Mouse (Mus musculus): ENCODE data around the gene Rnase2b. TPM values are rescaled to one million over a fixed set of nuclear protein-coding genes. Genes with fewer than 3 reads are reported as not detected.
"Not testable (repeated sequence)": the region's sequence is repeated elsewhere in the genome, so short reads cannot be mapped to it uniquely, and the experiment has no call there.

Gene Rnase2b
- polyA plus RNA-seq, 1 experiment from 2014 or later = not detected

DNA sequence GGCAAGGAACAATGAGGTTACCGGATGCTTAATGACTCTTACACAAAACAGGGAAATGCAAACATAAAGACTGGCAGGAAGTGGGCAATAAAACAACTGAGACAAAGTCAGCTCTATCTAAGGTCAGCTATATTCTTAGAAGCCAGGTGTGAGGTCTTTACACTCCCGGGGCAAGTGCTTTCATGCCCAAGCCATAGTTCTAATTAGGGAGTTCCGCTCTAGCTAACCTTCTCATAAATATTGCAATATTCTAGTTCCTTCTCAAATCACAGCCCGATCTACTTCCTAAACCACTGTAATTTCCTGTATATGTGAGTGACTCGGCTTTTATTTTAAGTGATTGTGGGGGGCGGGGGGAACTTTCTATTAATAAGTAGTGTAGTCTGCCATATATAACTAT, 1.3 kb downstream of the Rnase2b start:
- not testable (repeated sequence) for H3K36me3 ChIP-seq (ENCODE audit: control insufficient read depth, insufficient read depth, low read length); H3K27ac ChIP-seq (replicated peaks; ENCODE audit: low read depth, low read length); H3K9me3 ChIP-seq (ENCODE audit: control insufficient read depth, low read length); ATAC-seq (ENCODE audit: insufficient number of reproducible peaks, low FRiP score, low TSS enrichment, low read depth); H3K27me3 ChIP-seq (ENCODE audit: control insufficient read depth, insufficient read depth, low read length); DNase-seq (ENCODE audit: low spot score); H3K4me1 ChIP-seq (ENCODE audit: control insufficient read depth, insufficient read depth, low read length); H3K4me3 ChIP-seq (ENCODE audit: low read depth, low read length); H3K9ac ChIP-seq (ENCODE audit: low read length); H3K4me2 ChIP-seq (ENCODE audit: low read depth, severe bottlenecking)
- 76% methylated on average over 6 of the region's 6 CpGs for WGBS

DNA sequence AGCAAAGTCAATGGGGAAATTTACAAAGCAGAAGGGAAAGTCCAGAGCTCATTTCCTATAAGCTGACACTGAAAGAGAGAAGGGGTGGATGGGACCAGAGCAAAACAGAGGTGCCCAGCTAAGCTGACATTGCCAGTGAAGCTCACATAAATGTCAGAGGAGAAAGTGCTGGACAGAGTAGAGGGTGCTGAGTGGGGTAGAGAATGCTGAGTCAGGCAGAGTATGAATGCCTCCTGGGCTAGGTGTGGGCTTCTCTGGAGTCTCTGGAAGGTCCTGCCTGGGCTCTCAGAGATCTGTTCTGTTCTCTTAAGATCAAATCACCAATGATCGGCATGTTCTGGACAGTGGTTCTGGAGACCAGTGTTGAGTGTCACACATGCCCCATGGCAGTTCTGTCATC, 3.4 kb downstream of the Rnase2b start:
- no peak overlapping the region for H3K4me3 ChIP-seq (ENCODE audit: low read depth, low read length)
- DNase-seq (ENCODE audit: low spot score) (no peak), ATAC-seq (ENCODE audit: insufficient number of reproducible peaks, low FRiP score, low TSS enrichment, low read depth) (no peak)
- 95% methylated on average over 1 of the region's 1 CpGs for WGBS
- no peaks in the 10 kb centered on the region for H3K4me1 ChIP-seq (ENCODE audit: control insufficient read depth, insufficient read depth, low read length)
- H3K36me3 ChIP-seq (ENCODE audit: control insufficient read depth, insufficient read depth, low read length) = no peaks in the 10 kb centered on the region
- no peaks in the 10 kb centered on the region for H3K9me3 ChIP-seq (ENCODE audit: control insufficient read depth, low read length)
- no peak overlapping the region for H3K9ac ChIP-seq (ENCODE audit: low read length)
- H3K27ac ChIP-seq (replicated peaks; ENCODE audit: low read depth, low read length) = no peak overlapping the region
- no peak overlapping the region for H3K4me2 ChIP-seq (ENCODE audit: low read depth, severe bottlenecking)
- no peaks in the 10 kb centered on the region for H3K27me3 ChIP-seq (ENCODE audit: control insufficient read depth, insufficient read depth, low read length)

DNA sequence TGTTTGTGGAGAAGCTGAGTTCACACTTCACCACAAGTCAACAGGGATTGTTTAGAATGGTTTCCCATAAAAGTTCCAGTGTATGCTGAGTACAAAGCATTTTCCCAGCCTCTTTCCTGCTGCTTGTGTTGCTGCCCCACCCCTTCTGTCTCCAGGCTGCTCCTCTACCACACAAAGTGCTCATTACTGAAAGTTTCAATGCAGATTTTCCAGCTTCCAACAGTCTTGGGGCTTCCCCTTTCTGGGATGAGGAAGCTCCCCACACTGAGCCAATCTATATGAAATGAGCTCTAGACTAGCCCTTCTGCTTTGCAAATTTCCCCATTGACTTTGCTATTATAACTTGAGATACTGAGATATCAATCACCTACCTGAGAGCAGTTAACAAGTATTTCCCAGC, 4.0 kb downstream of the Rnase2b start:
- Histone ChIP-seq H3K4me1 (ENCODE audit: control insufficient read depth, insufficient read depth, low read length) (no peaks in the 10 kb centered on the region), H3K9ac (ENCODE audit: low read length) (no peak overlapping the region), H3K9me3 (ENCODE audit: control insufficient read depth, low read length) (no peaks in the 10 kb centered on the region), H3K36me3 (ENCODE audit: control insufficient read depth, insufficient read depth, low read length) (no peaks in the 10 kb centered on the region), H3K27me3 (ENCODE audit: control insufficient read depth, insufficient read depth, low read length) (no peaks in the 10 kb centered on the region), H3K4me2 (ENCODE audit: low read depth, severe bottlenecking) (no peak overlapping the region), H3K27ac (replicated peaks; ENCODE audit: low read depth, low read length) (no peak overlapping the region), H3K4me3 (ENCODE audit: low read depth, low read length) (no peak overlapping the region)
- DNase-seq (ENCODE audit: low spot score) (no peak), ATAC-seq (ENCODE audit: insufficient number of reproducible peaks, low FRiP score, low TSS enrichment, low read depth) (no peak)

DNA sequence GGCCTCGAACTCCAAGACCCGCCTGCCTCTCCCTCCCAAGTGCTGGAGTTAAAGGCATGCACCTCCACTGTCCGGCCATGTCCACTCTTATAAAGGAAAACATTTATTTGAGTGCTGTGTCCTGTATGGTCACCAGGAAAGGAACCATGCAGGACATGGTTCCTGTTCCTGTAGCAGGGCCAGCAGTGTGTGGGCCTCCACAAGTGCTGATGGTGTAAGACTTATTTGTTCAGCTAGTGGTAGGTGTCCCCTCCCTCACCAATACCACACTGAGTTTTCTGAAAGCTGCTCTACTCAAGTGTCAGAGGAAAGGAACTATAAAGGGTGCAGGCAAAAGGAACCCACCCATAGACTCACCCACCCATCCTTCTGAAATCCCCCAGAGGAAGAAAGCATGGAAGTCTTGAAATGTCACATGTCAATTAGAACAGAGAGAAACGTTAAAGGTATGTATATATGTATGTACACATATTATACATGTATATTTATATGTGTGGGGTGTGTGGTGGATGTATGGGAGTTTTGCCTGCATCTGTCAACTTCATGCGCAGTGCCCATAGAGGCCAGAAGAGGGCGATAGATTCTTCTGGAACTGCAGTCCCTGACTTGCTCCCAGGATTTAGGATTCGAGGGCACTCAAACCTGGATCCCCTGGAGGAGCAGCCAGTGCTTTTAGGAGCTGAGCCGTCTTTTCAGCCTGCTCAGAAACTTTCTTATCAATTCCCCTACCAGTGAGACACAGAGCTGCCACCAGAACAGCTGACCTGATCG, 10.2 kb downstream of the Rnase2b start:
- WGBS = 38% methylated on average over 9 of the region's 9 CpGs
- H3K36me3 ChIP-seq (ENCODE audit: control insufficient read depth, insufficient read depth, low read length); H3K27ac ChIP-seq (replicated peaks; ENCODE audit: low read depth, low read length); ATAC-seq (ENCODE audit: insufficient number of reproducible peaks, low FRiP score, low TSS enrichment, low read depth); H3K27me3 ChIP-seq (ENCODE audit: control insufficient read depth, insufficient read depth, low read length); H3K4me3 ChIP-seq (ENCODE audit: low read depth, low read length); H3K9ac ChIP-seq (ENCODE audit: low read length); H3K4me1 ChIP-seq (ENCODE audit: control insufficient read depth, insufficient read depth, low read length); H3K4me2 ChIP-seq (ENCODE audit: low read depth, severe bottlenecking); H3K9me3 ChIP-seq (ENCODE audit: control insufficient read depth, low read length): not testable (repeated sequence)
- peak; percentile 78 for DNase-seq (ENCODE audit: low spot score)

DNA sequence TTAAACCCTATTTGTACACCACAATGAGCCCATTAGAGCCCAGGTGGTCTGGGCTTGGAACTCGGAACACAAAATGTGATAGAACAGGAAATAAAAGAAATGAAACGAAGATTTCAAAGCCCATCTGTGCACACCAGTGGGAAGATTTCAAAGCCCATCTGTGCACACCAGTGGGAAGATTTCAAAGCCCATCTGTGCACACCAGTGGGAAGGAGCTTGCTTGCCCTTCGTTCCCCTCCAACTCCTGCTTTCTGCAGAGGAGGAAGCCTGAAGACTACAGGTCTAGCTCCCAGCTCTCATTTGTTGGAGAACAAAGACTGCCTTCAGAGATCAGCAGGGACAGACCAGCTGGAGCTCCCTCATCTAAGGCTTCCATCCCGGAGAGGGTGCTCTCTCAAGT, 10.9 kb downstream of the Rnase2b start:
- not testable (repeated sequence) for H3K9me3 ChIP-seq (ENCODE audit: control insufficient read depth, low read length); H3K4me1 ChIP-seq (ENCODE audit: control insufficient read depth, insufficient read depth, low read length); DNase-seq (ENCODE audit: low spot score); H3K4me2 ChIP-seq (ENCODE audit: low read depth, severe bottlenecking); H3K4me3 ChIP-seq (ENCODE audit: low read depth, low read length); H3K27ac ChIP-seq (replicated peaks; ENCODE audit: low read depth, low read length); H3K27me3 ChIP-seq (ENCODE audit: control insufficient read depth, insufficient read depth, low read length); H3K36me3 ChIP-seq (ENCODE audit: control insufficient read depth, insufficient read depth, low read length); ATAC-seq (ENCODE audit: insufficient number of reproducible peaks, low FRiP score, low TSS enrichment, low read depth); H3K9ac ChIP-seq (ENCODE audit: low read length)
- WGBS = 69% methylated on average over 4 of the region's 4 CpGs

DNA sequence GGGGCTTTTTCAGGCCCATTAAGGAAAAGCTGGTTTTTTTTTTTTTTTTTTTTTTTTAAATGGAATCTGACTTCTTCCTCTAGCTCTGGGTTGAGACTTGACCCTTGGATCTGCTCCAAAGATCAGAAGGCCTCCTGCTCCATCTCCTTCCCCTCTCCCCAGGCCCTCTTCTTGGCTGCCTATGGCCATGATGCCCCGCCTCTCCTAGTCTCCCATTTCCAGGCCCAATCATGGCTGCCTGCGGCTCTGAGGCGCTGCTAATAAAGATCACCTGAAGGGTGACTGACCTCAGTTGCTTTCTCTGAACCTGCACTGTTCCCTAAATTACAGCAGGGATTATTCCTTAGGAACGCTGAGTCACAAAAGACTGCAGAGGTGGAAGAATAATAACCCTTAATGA, 11.8 kb downstream of the Rnase2b start:
- H3K27ac ChIP-seq (replicated peaks; ENCODE audit: low read depth, low read length) = no peak overlapping the region
- H3K4me1 ChIP-seq (ENCODE audit: control insufficient read depth, insufficient read depth, low read length) = no peaks in the 10 kb centered on the region
- no peak for DNase-seq (ENCODE audit: low spot score)
- H3K4me3 ChIP-seq (ENCODE audit: low read depth, low read length) = no peak overlapping the region
- no peak for ATAC-seq (ENCODE audit: insufficient number of reproducible peaks, low FRiP score, low TSS enrichment, low read depth)
- H3K27me3 ChIP-seq (ENCODE audit: control insufficient read depth, insufficient read depth, low read length) = no peaks in the 10 kb centered on the region
- H3K9me3 ChIP-seq (ENCODE audit: control insufficient read depth, low read length) = no peaks in the 10 kb centered on the region
- H3K4me2 ChIP-seq (ENCODE audit: low read depth, severe bottlenecking) = no peak overlapping the region
- H3K9ac ChIP-seq (ENCODE audit: low read length) = no peak overlapping the region
- WGBS = 65% methylated on average over 4 of the region's 4 CpGs
- H3K36me3 ChIP-seq (ENCODE audit: control insufficient read depth, insufficient read depth, low read length) = no peaks in the 10 kb centered on the region

DNA sequence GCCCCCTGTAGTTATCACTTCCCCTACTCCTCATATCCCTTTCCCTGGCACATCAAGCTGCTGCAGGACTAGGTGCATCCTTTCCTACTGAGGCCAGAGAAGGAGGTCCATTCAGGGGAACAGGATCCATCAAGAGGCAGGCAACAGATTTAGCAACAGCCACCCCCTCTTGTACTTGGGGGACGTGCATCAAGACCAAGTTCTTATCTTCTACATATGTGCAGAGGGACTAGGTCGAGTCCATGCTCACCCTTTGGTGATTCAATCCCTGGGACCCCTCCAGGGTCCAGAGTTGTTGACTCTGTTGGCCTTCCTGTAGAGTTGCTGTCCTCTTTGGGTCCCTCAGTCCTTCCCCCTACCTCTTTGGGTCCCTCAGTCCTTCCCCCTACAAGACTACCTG, 19.0 kb downstream of the Rnase2b start:
- ATAC-seq (ENCODE audit: insufficient number of reproducible peaks, low FRiP score, low TSS enrichment, low read depth); H3K27ac ChIP-seq (replicated peaks; ENCODE audit: low read depth, low read length); H3K9ac ChIP-seq (ENCODE audit: low read length); H3K4me3 ChIP-seq (ENCODE audit: low read depth, low read length); H3K4me1 ChIP-seq (ENCODE audit: control insufficient read depth, insufficient read depth, low read length); H3K36me3 ChIP-seq (ENCODE audit: control insufficient read depth, insufficient read depth, low read length); H3K27me3 ChIP-seq (ENCODE audit: control insufficient read depth, insufficient read depth, low read length); H3K9me3 ChIP-seq (ENCODE audit: control insufficient read depth, low read length); DNase-seq (ENCODE audit: low spot score); H3K4me2 ChIP-seq (ENCODE audit: low read depth, severe bottlenecking): not testable (repeated sequence)
- WGBS = 78% methylated on average over 2 of the region's 2 CpGs

DNA sequence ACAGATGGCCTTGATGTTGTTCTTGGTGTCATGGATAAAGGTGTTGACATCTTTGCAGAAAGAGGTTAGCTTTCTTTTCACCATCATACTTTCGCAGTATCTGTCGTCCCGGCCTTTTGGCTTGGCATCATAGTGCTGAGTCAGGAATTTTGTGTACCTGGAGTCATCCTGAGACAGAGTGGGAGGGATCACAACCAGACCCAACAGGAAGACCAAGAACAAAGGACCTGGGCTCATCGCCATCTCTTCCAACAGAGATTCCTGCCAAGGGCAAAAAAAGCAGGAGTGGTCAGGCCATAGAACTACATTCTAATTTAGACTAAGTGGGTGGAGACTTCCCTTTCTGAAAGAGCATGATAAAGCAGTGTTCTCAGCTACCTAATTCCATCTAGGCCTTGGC, 33.6 kb downstream of the Rnase2b start:
- H3K9me3 ChIP-seq (ENCODE audit: control insufficient read depth, low read length) = no peaks in the 10 kb centered on the region
- WGBS = 92% methylated on average over 4 of the region's 4 CpGs
- H3K4me1 ChIP-seq (ENCODE audit: control insufficient read depth, insufficient read depth, low read length) = no peaks in the 10 kb centered on the region
- no peak overlapping the region for H3K4me3 ChIP-seq (ENCODE audit: low read depth, low read length)
- no peaks in the 10 kb centered on the region for H3K27me3 ChIP-seq (ENCODE audit: control insufficient read depth, insufficient read depth, low read length)
- no peak for DNase-seq (ENCODE audit: low spot score)
- no peak overlapping the region for H3K27ac ChIP-seq (replicated peaks; ENCODE audit: low read depth, low read length)
- no peaks in the 10 kb centered on the region for H3K36me3 ChIP-seq (ENCODE audit: control insufficient read depth, insufficient read depth, low read length)
- ATAC-seq (ENCODE audit: insufficient number of reproducible peaks, low FRiP score, low TSS enrichment, low read depth) = no peak
- no peak overlapping the region for H3K4me2 ChIP-seq (ENCODE audit: low read depth, severe bottlenecking)
- no peak overlapping the region for H3K9ac ChIP-seq (ENCODE audit: low read length)

Measured in limb, embryonic 11.5 days (tissue).